Mouse (Mus musculus) midbrain, postnatal 0 days (tissue): ENCODE results near the gene Pcp4. TPM values are rescaled to one million over a fixed set of nuclear protein-coding genes. Genes with fewer than 3 reads are reported as not detected.
A peak's percentile ranks its signal among the peaks of the same experiment; 100 is the strongest.
"Not testable (repeated sequence)": the region's sequence is repeated elsewhere in the genome, so short reads cannot be mapped to it uniquely, and the experiment has no call there.

Source experiments
- ATAC-seq: fragments of 200-750 bp; cut with Nextera tagmentation; 2 replicates; pipeline ENCODE4 v1.8.0; 2017; ENCODE audit warnings: moderate number of reproducible peaks, mild to moderate bottlenecking, moderate TSS enrichment, moderate library complexity; ENCODE audit not compliant: low FRiP score
- DNase-seq: peaks from one replicate; pipeline ENCODE4 v3.0.0-alpha.2; 2015; ENCODE audit warnings: low spot score
- H3K27ac ChIP-seq: fragments of 300-500 bp; sonication (generic); 2 replicates; pipeline ENCODE4 v1.5.1; 2014; ENCODE audit warnings: low read depth, mild to moderate bottlenecking, low read length, mixed read lengths
- H3K27me3 ChIP-seq: fragments of 300-500 bp; sonication (generic); 2 replicates; pipeline ENCODE4 v1.6.1; 2014; ENCODE audit warnings: low read length, control low read depth, mixed read lengths; ENCODE audit not compliant: insufficient read depth
- H3K36me3 ChIP-seq: fragments of 300-500 bp; sonication (generic); 2 replicates; pipeline ENCODE4 v1.6.1; 2014; ENCODE audit warnings: low read length, control low read depth, mixed read lengths; ENCODE audit not compliant: insufficient read depth
- H3K4me1 ChIP-seq: fragments of 300-500 bp; sonication (generic); 2 replicates; pipeline ENCODE4 v1.6.1; 2014; ENCODE audit warnings: mild to moderate bottlenecking, control low read depth, antibody characterized with exemption, low read length, mixed read lengths; ENCODE audit not compliant: insufficient read depth
- H3K4me2 ChIP-seq: fragments of 300-500 bp; sonication (generic); 2 replicates; pipeline ENCODE4 v1.6.1; 2014; ENCODE audit warnings: low read depth, mild to moderate bottlenecking, low read length, mixed read lengths; ENCODE audit not compliant: poor library complexity, severe bottlenecking
- H3K4me3 ChIP-seq: fragments of 300-500 bp; sonication (generic); 2 replicates; pipeline ENCODE4 v1.5.1; 2014; ENCODE audit warnings: low read depth, mild to moderate bottlenecking, low read length, moderate library complexity
- H3K9ac ChIP-seq: fragments of 300-500 bp; sonication (generic); replicated peaks from 2 replicates; pipeline ENCODE4 v1.6.1; 2014; ENCODE audit warnings: mild to moderate bottlenecking, low read length, moderate library complexity, mixed read lengths; ENCODE audit not compliant: poor library complexity, severe bottlenecking
- H3K9me3 ChIP-seq: fragments of 300-500 bp; sonication (generic); 2 replicates; pipeline ENCODE4 v1.6.1; 2016; ENCODE audit warnings: low read length, control low read depth
- CTCF ChIP-seq: IDR thresholded peaks from 2 replicates; pipeline ENCODE4 v1.5.1; 2016; ENCODE audit warnings: antibody characterized with exemption, mild to moderate bottlenecking
- WGBS: fragments of 180-500 bp; shearing (Covaris S2); extraction: QIAGEN DNeasy Blood & Tissue Kit; methylation state at CpG from one replicate; pipeline ENCODE4 v1.1.7; 2014; 5-methylcytosine and 5-hydroxymethylcytosine counted together
- polyA plus RNA-seq: library from polyadenylated mRNA; unstranded; fragments of >200 nt; fragmentation: Nextera tagmentation; extraction: Ambion mirVana; gene quantifications from 2 replicates; pipeline ENCODE4 v1.2.1, GENCODE M21; 2015
- total RNA-seq: library from RNA; depleted of rRNA; stranded (reverse); fragments of >200 nt; gene quantifications from 2 replicates; pipeline ENCODE4 v1.2.3, GENCODE M21; 2014

The Pcp4 gene
- total and polyA plus RNA-seq, 2 experiments from 2014 or later, result 333 to 687 TPM

DNA sequence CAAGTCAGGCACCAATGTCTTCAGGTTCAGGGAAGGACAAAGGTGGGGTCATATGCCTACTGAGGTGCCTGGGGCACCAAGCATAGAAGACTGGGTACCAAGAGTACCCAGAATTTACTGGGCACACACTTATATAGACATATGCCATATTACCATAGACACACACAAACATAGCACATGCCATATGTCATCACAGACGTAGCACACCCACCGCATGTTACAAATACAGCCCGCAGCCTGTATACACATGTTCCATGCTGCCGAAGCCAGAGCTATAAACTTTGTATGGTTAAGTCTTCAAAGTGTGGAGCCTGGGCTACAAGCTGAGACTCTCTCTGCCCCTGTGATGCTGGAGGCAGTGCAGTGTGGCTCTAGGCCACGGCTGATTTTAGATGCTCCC lies 28.5 kb upstream of the Pcp4 start:
- Histone ChIP-seq H3K4me1 (no peaks in the 10 kb centered on the region), H3K9me3 (no peaks in the 10 kb centered on the region), H3K27ac (no peak overlapping the region), H3K9ac (no peak overlapping the region), H3K36me3 (no peaks in the 10 kb centered on the region), H3K4me2 (no peak overlapping the region), H3K4me3 (no peak overlapping the region), H3K27me3 (no peaks in the 10 kb centered on the region)
- no peak for TF ChIP-seq CTCF
- DNase-seq (no peak), ATAC-seq (no peak)
- 96% methylated on average over 5 of the region's 5 CpGs for WGBS

DNA sequence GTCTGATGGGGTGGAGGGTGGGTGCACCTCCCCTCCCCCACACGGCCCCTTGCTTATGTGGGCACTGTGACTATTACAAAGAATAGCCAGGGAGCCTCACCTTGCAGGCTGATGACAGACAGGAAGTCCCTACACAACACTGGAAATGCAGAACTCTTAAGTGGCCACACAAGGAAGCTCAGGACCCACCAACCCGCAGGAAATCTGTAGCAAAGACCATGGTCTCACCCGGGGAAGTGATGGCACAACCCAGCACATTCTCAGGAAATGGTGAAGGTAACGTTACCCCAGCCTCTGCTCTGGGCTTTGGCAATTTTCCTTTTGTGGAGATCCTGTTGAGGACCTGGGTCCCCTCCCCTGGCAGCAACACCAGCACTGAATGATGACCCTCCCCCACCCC lies 27.7 kb upstream of the Pcp4 start:
- Histone ChIP-seq H3K27me3 (no peaks in the 10 kb centered on the region), H3K4me3 (no peak overlapping the region), H3K9ac (no peak overlapping the region), H3K27ac (no peak overlapping the region), H3K4me1 (no peaks in the 10 kb centered on the region), H3K4me2 (no peak overlapping the region), H3K36me3 (no peaks in the 10 kb centered on the region), H3K9me3 (no peaks in the 10 kb centered on the region)
- ATAC-seq, result no peak
- no peak for TF ChIP-seq CTCF
- DNase-seq, result no peak
- 87% methylated on average over 4 of the region's 4 CpGs for WGBS

DNA sequence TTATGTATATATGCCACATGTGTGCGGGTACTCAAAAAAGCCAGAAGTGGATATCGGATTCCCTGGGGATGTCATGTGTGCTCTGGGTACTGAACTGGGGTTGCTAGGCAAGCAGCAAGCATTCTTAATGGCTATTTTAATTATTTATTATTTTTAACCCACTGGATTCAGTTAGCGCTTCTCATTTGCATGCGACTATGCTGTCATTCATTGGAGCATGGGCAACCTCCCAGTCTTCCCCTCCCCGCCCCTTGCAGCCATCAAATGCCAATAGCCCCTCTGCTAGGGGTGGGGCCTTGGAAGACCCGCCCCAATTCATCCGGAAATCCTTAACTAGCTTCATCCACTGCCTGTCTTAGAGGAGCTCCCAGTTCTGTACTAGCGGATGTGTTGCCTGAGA lies 26.5 kb upstream of the Pcp4 start:
- Histone ChIP-seq H3K4me1 (no peaks in the 10 kb centered on the region), H3K27ac (no peak overlapping the region), H3K4me3 (no peak overlapping the region), H3K36me3 (no peaks in the 10 kb centered on the region), H3K27me3 (no peaks in the 10 kb centered on the region), H3K9me3 (no peaks in the 10 kb centered on the region), H3K9ac (no peak overlapping the region), H3K4me2 (no peak overlapping the region)
- WGBS, result 69% methylated on average over 8 of the region's 8 CpGs
- DNase-seq, result peak; percentile 32
- TF ChIP-seq CTCF, result no peak
- peak; percentile 65 for ATAC-seq

DNA sequence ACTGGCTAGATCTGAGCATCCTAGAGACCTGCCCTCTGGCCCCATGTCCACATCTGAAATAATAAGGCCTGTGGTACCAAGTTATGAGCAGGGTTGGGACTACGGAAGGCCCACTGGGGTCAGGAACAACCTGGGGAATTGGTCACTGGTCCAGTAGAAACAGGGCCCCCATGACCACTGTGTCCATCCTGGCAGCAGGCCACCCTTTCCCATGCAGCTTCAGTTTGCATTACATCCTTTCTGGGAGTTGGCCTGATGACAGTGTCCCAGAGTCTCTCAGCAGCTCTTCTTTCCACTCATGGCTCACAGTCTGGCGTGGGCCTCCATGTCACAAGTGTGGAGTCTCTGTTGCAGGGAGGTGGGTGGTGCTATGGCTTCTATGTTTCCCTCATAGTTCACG lies 25.6 kb upstream of the Pcp4 start:
- no peaks in the 10 kb centered on the region for H3K9me3 ChIP-seq
- no peak overlapping the region for H3K9ac ChIP-seq
- 77% methylated on average over 3 of the region's 3 CpGs for WGBS
- H3K4me2 ChIP-seq, result no peak overlapping the region
- H3K4me1 ChIP-seq, result no peaks in the 10 kb centered on the region
- no peak overlapping the region for H3K4me3 ChIP-seq
- DNase-seq (no peak), ATAC-seq (no peak)
- TF ChIP-seq CTCF, result no peak
- H3K27me3 ChIP-seq, result no peaks in the 10 kb centered on the region
- no peak overlapping the region for H3K27ac ChIP-seq
- no peaks in the 10 kb centered on the region for H3K36me3 ChIP-seq

DNA sequence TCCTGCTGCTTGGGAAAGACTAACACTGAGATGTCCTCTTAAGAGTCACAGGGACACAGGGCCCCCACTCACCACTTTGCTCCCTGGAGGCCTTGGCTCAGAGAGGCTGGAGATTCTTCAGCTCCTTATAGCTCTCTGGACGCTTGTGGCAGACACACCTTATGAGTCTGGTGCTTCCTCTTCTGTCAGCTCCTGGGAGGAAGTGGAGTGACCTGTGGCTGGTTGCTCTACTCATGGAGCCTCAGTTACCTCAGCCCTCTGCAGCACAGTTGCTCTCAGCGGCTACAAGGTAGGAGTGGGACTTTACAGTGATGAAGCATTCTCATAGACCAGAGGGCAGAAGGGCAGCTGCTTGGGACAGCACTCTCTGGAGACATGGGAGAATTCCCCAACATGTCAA lies 23.9 kb upstream of the Pcp4 start, which contains the start of gene Itgb2l:
Gene Itgb2l (minus strand): TSS at position 152 of the 400 bp plus-strand sequence.
- DNase-seq (no peak), ATAC-seq (no peak)
- TF ChIP-seq CTCF, result no peak
- Histone ChIP-seq H3K36me3 (no peaks in the 10 kb centered on the region), H3K4me2 (no peak within 1 kb of the TSS), H3K9ac (no peak within 1 kb of the TSS), H3K27ac (no peak within 1 kb of the TSS), H3K4me1 (no peaks in the 10 kb centered on the region), H3K9me3 (no peaks in the 10 kb centered on the region), H3K27me3 (no peaks in the 10 kb centered on the region), H3K4me3 (no peak within 1 kb of the TSS)
- 83% methylated on average over 2 of the region's 2 CpGs for WGBS

DNA sequence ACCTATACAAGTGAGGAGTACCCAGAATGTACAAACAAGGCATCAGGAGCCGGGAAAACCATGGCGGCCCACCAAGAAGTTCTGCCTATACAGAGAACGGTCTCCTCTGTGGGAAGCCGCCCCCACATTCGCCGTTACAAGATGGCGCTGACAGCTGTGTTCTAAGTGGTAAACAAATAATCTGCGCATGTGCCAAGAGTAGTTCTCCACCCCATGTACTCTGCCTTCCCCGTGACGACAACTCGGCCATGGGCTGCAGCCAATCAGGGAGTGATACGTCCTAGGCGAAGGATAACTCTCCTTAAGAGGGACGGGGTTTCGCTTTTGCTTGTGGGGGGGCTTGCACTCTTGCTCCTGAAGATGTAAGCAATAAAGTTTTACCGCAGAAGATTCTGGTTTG lies 16.5 kb upstream of the Pcp4 start:
- H3K9me3 ChIP-seq, H3K4me1 ChIP-seq, H3K4me3 ChIP-seq, H3K27ac ChIP-seq, H3K27me3 ChIP-seq, H3K4me2 ChIP-seq, H3K9ac ChIP-seq, ATAC-seq, H3K36me3 ChIP-seq, DNase-seq: not testable (repeated sequence)
- WGBS, result 96% methylated on average over 13 of the region's 16 CpGs

DNA sequence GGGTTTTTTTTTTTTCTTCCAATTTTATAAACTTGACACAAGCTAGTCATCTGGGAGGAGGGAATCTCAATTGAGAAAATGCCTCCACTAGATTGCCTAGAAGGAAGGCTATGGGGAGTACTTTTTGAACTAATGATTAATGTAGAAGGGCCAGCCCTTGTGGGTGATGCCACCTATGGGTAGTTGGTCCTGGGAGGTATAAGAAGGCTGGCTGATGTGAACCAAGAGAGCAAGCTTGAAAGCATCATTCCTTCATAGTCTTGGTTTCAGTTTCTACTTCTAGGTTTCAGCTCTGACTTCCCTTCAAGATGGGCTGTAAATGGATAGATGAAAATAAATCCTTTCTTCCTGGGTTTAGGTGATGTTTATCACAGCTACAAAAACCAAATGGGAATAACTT lies 13.3 kb upstream of the Pcp4 start:
- TF ChIP-seq CTCF, result no peak
- Histone ChIP-seq H3K9ac (no peak overlapping the region), H3K27ac (no peak overlapping the region), H3K9me3 (no peaks in the 10 kb centered on the region), H3K27me3 (no peaks in the 10 kb centered on the region), H3K4me2 (no peak overlapping the region), H3K4me3 (no peak overlapping the region), H3K36me3 (no peaks in the 10 kb centered on the region), H3K4me1 (no peaks in the 10 kb centered on the region)
- DNase-seq (no peak), ATAC-seq (no peak)
